Mouse (Mus musculus) heart, embryonic 16.5 days (tissue): ENCODE measurements around the gene Camk2d. TPM values are rescaled to one million over a fixed set of nuclear protein-coding genes. Genes with fewer than 3 reads are reported as not detected.

Source experiments
- ATAC-seq: fragments of 200-750 bp; cut with Nextera tagmentation; replicated peaks from 2 replicates; pipeline ENCODE4 v1.8.0; 2017; ENCODE audit warnings: moderate number of reproducible peaks; ENCODE audit not compliant: insufficient read depth, low FRiP score; ENCODE audit errors: extremely low read depth
- H3K27ac ChIP-seq: fragments of 300-500 bp; sonication (generic); 2 replicates; pipeline ENCODE4 v1.5.1; 2014; ENCODE audit warnings: mild to moderate bottlenecking, low read length, control low read depth, moderate library complexity
- H3K27me3 ChIP-seq: fragments of 300-500 bp; sonication (generic); 2 replicates; pipeline ENCODE4 v1.6.1; 2014; ENCODE audit warnings: low read length, mixed read lengths; ENCODE audit not compliant: control insufficient read depth, insufficient read depth
- H3K36me3 ChIP-seq: fragments of 300-500 bp; sonication (generic); 2 replicates; pipeline ENCODE4 v1.6.1; 2014; ENCODE audit not compliant: control insufficient read depth, insufficient read depth
- H3K4me1 ChIP-seq: fragments of 300-500 bp; sonication (generic); 2 replicates; pipeline ENCODE4 v1.6.1; 2014; ENCODE audit warnings: low read length, mixed read lengths; ENCODE audit not compliant: control insufficient read depth, insufficient read depth
- H3K4me2 ChIP-seq: fragments of 300-500 bp; sonication (generic); 2 replicates; pipeline ENCODE4 v1.6.1; 2014; ENCODE audit warnings: low read depth, mild to moderate bottlenecking, control low read depth, low read length
- H3K4me3 ChIP-seq: fragments of 300-500 bp; sonication (generic); 2 replicates; pipeline ENCODE4 v1.5.1; 2014; ENCODE audit warnings: mild to moderate bottlenecking, control low read depth, low read length
- H3K9ac ChIP-seq: fragments of 300-500 bp; sonication (generic); 2 replicates; pipeline ENCODE4 v1.6.1; 2014; ENCODE audit warnings: low read length, control low read depth
- H3K9me3 ChIP-seq: fragments of 300-500 bp; sonication (generic); replicated peaks from 2 replicates; pipeline ENCODE4 v1.6.1; 2016; ENCODE audit warnings: low read length; ENCODE audit not compliant: control insufficient read depth
- WGBS: fragments of 180-500 bp; shearing (Covaris S2); extraction: QIAGEN DNeasy Blood & Tissue Kit; methylation state at CpG from one replicate; pipeline ENCODE4 v1.1.7; 2014; 5-methylcytosine and 5-hydroxymethylcytosine counted together
- polyA plus RNA-seq: library from polyadenylated mRNA; unstranded; fragments of >200 nt; fragmentation: Nextera tagmentation; extraction: Ambion mirVana; gene quantifications from 2 replicates; pipeline ENCODE4 v1.2.1, GENCODE M21; 2015

The Camk2d gene
- polyA plus RNA-seq, 1 experiment from 2014 or later, result 112 TPM

- Histone ChIP-seq H3K9ac (no peak overlapping the region), H3K4me1 (peaks cover 2% of the 10 kb centered on the region; the same call in 1 of the 2 replicates), H3K27me3 (no peaks in the 10 kb centered on the region), H3K36me3 (no peaks in the 10 kb centered on the region), H3K27ac (no peak overlapping the region), H3K4me2 (no peak overlapping the region), H3K9me3 (no peaks in the 10 kb centered on the region), H3K4me3 (no peak overlapping the region)
- no peak for ATAC-seq
- 92% methylated on average over 3 of the region's 3 CpGs for WGBS
These were observed 231.8 kb downstream of the Camk2d start for GRCm38 (mm10) chr3:126827900-126828299.

DNA sequence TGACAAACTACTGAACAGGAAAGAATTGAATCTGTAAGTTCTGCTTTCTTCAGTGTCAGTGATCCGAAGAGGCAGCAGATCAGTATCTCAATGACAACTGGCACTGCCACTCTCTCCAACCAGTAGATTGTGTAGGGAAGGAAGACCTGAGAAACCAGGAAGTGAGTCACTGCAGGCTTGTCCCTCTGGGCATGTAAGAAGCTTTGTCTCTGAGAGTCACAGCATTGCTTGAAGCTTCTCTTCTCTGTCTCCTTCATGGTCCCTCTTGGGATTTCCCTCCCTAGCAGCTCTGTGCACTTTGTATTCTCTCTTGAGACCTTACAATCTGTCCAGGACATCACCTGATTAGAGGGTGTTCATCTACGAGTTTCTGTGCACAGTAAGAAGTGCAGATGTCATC is 233.7 kb downstream of the Camk2d start:
- no peak overlapping the region for H3K4me3 ChIP-seq
- WGBS, result 59% methylated on average over 2 of the region's 2 CpGs

DNA sequence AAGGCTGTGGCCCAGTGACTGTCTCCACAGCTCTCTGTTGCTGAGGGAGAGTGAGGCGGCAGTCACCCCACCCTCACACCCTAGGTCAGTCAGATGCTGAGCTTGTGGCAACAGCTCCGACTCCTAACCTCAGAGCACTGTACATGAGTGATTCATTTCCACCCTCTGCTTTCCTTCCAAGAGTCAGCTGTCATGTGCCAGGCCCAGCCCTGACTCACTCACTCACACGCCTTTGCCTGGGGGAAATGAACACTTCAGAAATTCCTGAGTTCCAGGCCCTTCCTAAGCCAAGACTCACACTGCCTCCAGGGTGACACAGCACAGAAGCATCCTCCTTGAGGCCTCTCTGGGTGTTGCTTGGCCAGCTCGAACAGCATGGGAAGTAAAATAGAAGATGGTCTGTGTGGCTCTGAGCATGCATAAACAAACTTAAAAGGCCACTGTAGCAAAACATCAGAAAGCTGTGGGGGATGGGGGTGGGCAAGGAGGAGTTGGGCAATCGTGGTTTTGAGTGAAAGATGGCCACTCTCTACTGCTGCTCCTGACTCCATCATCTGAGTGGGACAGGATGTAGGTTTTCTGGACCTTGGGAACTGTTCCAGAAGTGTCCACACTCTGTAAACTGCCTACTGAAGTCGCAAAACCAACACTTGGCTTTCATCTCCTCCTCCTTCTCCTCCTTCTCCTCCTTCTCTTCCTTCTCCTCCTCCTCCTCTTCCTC is 235.5 kb downstream of the Camk2d start:
- 40% methylated on average over 6 of the region's 6 CpGs for WGBS
- H3K27ac ChIP-seq, result peak overlapping the region; percentile 9; the same call in 1 of the 2 replicates
- no peaks in the 10 kb centered on the region for H3K27me3 ChIP-seq
- peaks cover 6% of the 10 kb centered on the region; the same call in 1 of the 2 replicates for H3K36me3 ChIP-seq
- ATAC-seq, result peak; percentile 82
- no peak overlapping the region for H3K4me2 ChIP-seq
- H3K9ac ChIP-seq, result no peak overlapping the region
- H3K4me3 ChIP-seq, result no peak overlapping the region
- H3K9me3 ChIP-seq, result no peaks in the 10 kb centered on the region
- peaks cover 2% of the 10 kb centered on the region; the same call in 1 of the 2 replicates for H3K4me1 ChIP-seq

More for the DNA sequence above, 233.7 kb downstream of the Camk2d start:
- Histone ChIP-seq H3K27ac (no peak overlapping the region), H3K4me2 (no peak overlapping the region), H3K27me3 (no peaks in the 10 kb centered on the region), H3K36me3 (peaks cover 5% of the 10 kb centered on the region; the same call in 1 of the 2 replicates), H3K4me1 (peaks cover 2% of the 10 kb centered on the region; the same call in 1 of the 2 replicates), H3K9me3 (no peaks in the 10 kb centered on the region), H3K9ac (no peak overlapping the region)
- ATAC-seq, result no peak

DNA sequence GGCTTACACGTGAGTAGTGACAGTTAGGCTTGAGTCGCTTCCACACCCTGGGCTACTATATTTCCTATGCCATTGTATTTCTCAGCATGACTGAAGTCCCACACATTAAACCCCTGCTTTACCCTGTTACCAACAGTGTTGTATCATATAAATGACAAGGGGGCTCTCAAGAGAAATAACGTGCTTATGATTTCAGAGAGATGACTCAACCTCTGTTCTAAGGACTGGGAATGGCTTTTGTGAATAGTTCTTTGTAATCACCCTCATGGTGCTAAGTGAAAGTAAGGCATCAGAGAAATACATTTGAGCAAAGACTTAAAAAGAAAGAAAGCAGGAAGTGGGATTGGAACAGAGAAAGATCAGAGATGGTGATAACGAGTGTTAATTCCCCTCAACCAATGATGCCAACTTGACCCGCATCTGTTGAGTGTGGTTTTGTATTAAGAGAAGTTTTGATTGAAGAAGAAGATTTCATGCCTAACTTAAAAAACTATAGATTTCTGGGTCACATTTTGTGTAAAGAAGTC is 238.6 kb downstream of the Camk2d start:
- 74% methylated on average over 5 of the region's 5 CpGs for WGBS
- Histone ChIP-seq H3K4me3 (no peak overlapping the region), H3K4me1 (peaks cover 2% of the 10 kb centered on the region; the same call in 1 of the 2 replicates), H3K9ac (no peak overlapping the region), H3K27me3 (no peaks in the 10 kb centered on the region), H3K36me3 (peaks cover 6% of the 10 kb centered on the region; the same call in 1 of the 2 replicates), H3K4me2 (no peak overlapping the region), H3K9me3 (no peaks in the 10 kb centered on the region), H3K27ac (no peak overlapping the region)
- no peak for ATAC-seq

- Histone ChIP-seq H3K27me3 (no peaks in the 10 kb centered on the region), H3K36me3 (peaks cover 36% of the 10 kb centered on the region), H3K4me2 (no peak overlapping the region), H3K9ac (no peak overlapping the region), H3K27ac (no peak overlapping the region), H3K4me1 (no peaks in the 10 kb centered on the region), H3K9me3 (no peaks in the 10 kb centered on the region), H3K4me3 (no peak overlapping the region)
- WGBS, result 54% methylated on average over 9 of the region's 9 CpGs
- no peak for ATAC-seq
These were observed 246.7 kb downstream of the Camk2d start for GRCm38 (mm10) chr3:126842780-126843179.

- Histone ChIP-seq H3K4me2 (no peak overlapping the region), H3K36me3 (peaks cover 36% of the 10 kb centered on the region), H3K27me3 (no peaks in the 10 kb centered on the region), H3K27ac (no peak overlapping the region), H3K4me3 (no peak overlapping the region), H3K9ac (no peak overlapping the region), H3K4me1 (no peaks in the 10 kb centered on the region), H3K9me3 (no peaks in the 10 kb centered on the region)
- WGBS, result 90% methylated on average over 7 of the region's 7 CpGs
- ATAC-seq, result no peak
These were observed 248.7 kb downstream of the Camk2d start for GRCm38 (mm10) chr3:126844809-126845208.

- ATAC-seq, result no peak
- no peaks in the 10 kb centered on the region for H3K4me1 ChIP-seq
- H3K4me2 ChIP-seq, result no peak overlapping the region
- H3K9me3 ChIP-seq, result no peaks in the 10 kb centered on the region
- WGBS, result 78% methylated on average over 1 of the region's 1 CpGs
- no peak overlapping the region for H3K4me3 ChIP-seq
- no peak overlapping the region for H3K9ac ChIP-seq
- no peaks in the 10 kb centered on the region for H3K27me3 ChIP-seq
- H3K27ac ChIP-seq, result no peak overlapping the region
- H3K36me3 ChIP-seq, result peaks cover 11% of the 10 kb centered on the region; the same call in 1 of the 2 replicates
These were observed 252.0 kb downstream of the Camk2d start for GRCm38 (mm10) chr3:126848081-126848480.

GRCm38 (mm10) chr3:126860442-126860841 is 264.3 kb downstream of the Camk2d start:
- no peaks in the 10 kb centered on the region for H3K27me3 ChIP-seq
- no peak overlapping the region for H3K4me3 ChIP-seq
- no peaks in the 10 kb centered on the region for H3K4me1 ChIP-seq
- H3K4me2 ChIP-seq, result no peak overlapping the region
- H3K9ac ChIP-seq, result no peak overlapping the region
- H3K27ac ChIP-seq, result no peak overlapping the region
- no peak for ATAC-seq
- H3K9me3 ChIP-seq, result no peaks in the 10 kb centered on the region
- H3K36me3 ChIP-seq, result no peaks in the 10 kb centered on the region

GRCm38 (mm10) chr3:126869561-126869960 is 273.5 kb downstream of the Camk2d start:
- Histone ChIP-seq H3K4me1 (no peaks in the 10 kb centered on the region), H3K4me2 (no peak overlapping the region), H3K27me3 (no peaks in the 10 kb centered on the region), H3K36me3 (no peaks in the 10 kb centered on the region), H3K9ac (no peak overlapping the region), H3K4me3 (no peak overlapping the region), H3K27ac (no peak overlapping the region), H3K9me3 (no peaks in the 10 kb centered on the region)
- WGBS, result 62% methylated on average over 3 of the region's 3 CpGs
- no peak for ATAC-seq
